Mouse (Mus musculus) intestine, postnatal 0 days (tissue): ENCODE measurements around the gene Nit2. TPM values are rescaled to one million over a fixed set of nuclear protein-coding genes. Genes with fewer than 3 reads are reported as not detected.
A peak's percentile ranks its signal among the peaks of the same experiment; 100 is the strongest.

Source experiments
- ATAC-seq: fragments of 200-750 bp; cut with Nextera tagmentation; 2 replicates; pipeline ENCODE4 v1.8.0; 2017; ENCODE audit warnings: mild to moderate bottlenecking, moderate TSS enrichment, moderate library complexity
- H3K27ac ChIP-seq: fragments of 300-500 bp; sonication (generic); 2 replicates; pipeline ENCODE4 v1.5.1; 2014; ENCODE audit warnings: mild to moderate bottlenecking, low read depth, low read length, moderate library complexity
- H3K27me3 ChIP-seq: fragments of 300-500 bp; sonication (generic); replicated peaks from 2 replicates; pipeline ENCODE4 v1.6.1; 2014; ENCODE audit warnings: low read length, mixed read lengths; ENCODE audit not compliant: control insufficient read depth, insufficient read depth
- H3K36me3 ChIP-seq: fragments of 300-500 bp; sonication (generic); 2 replicates; pipeline ENCODE4 v1.6.1; 2014; ENCODE audit warnings: mild to moderate bottlenecking, moderate library complexity; ENCODE audit not compliant: control insufficient read depth, insufficient read depth
- H3K4me1 ChIP-seq: fragments of 300-500 bp; sonication (generic); replicated peaks from 2 replicates; pipeline ENCODE4 v1.6.1; 2014; ENCODE audit warnings: antibody characterized with exemption, low read length, mixed read lengths; ENCODE audit not compliant: control insufficient read depth, insufficient read depth
- H3K4me2 ChIP-seq: fragments of 300-500 bp; sonication (generic); replicated peaks from 2 replicates; pipeline ENCODE4 v1.6.1; 2014; ENCODE audit warnings: low read depth, mild to moderate bottlenecking, moderate library complexity
- H3K4me3 ChIP-seq: fragments of 300-500 bp; sonication (generic); 2 replicates; pipeline ENCODE4 v1.5.1; 2014; ENCODE audit warnings: low read depth, low read length
- H3K9ac ChIP-seq: fragments of 300-500 bp; sonication (generic); 2 replicates; pipeline ENCODE4 v1.6.1; 2014; ENCODE audit warnings: mild to moderate bottlenecking, low read depth, low read length
- H3K9me3 ChIP-seq: fragments of 300-500 bp; sonication (generic); 2 replicates; pipeline ENCODE4 v1.6.1; 2016; ENCODE audit warnings: mixed run types; ENCODE audit not compliant: control insufficient read depth
- CTCF ChIP-seq: sonication (generic); IDR thresholded peaks from 2 replicates; pipeline ENCODE4 v1.5.1; 2016; ENCODE audit warnings: low read depth, mild to moderate bottlenecking, control low read depth, antibody characterized with exemption, moderate library complexity
- WGBS: fragments of 180-500 bp; shearing (Covaris S2); extraction: QIAGEN DNeasy Blood & Tissue Kit; methylation state at CpG from one replicate; pipeline ENCODE4 v1.1.7; 2014; 5-methylcytosine and 5-hydroxymethylcytosine counted together
- polyA plus RNA-seq: library from polyadenylated mRNA; unstranded; fragments of >200 nt; fragmentation: Nextera tagmentation; extraction: Ambion mirVana; gene quantifications from 2 replicates; pipeline ENCODE4 v1.2.1, GENCODE M21; 2015

Nit2 gene
- polyA plus RNA-seq, 1 experiment from 2014 or later, result 46.2 TPM

GRCm38 (mm10) chr16:57191214-57191613 is 24.1 kb upstream of the Nit2 start:
- H3K9ac ChIP-seq, result no peak overlapping the region
- no peaks in the 10 kb centered on the region for H3K4me1 ChIP-seq
- ATAC-seq, result no peak
- TF ChIP-seq CTCF, result no peak
- no peaks in the 10 kb centered on the region for H3K27me3 ChIP-seq
- H3K4me2 ChIP-seq, result no peak overlapping the region
- H3K36me3 ChIP-seq, result peaks cover 46% of the 10 kb centered on the region
- H3K9me3 ChIP-seq, result no peaks in the 10 kb centered on the region
- H3K27ac ChIP-seq, result no peak overlapping the region
- 94% methylated on average over 14 of the region's 14 CpGs for WGBS
- no peak overlapping the region for H3K4me3 ChIP-seq

DNA sequence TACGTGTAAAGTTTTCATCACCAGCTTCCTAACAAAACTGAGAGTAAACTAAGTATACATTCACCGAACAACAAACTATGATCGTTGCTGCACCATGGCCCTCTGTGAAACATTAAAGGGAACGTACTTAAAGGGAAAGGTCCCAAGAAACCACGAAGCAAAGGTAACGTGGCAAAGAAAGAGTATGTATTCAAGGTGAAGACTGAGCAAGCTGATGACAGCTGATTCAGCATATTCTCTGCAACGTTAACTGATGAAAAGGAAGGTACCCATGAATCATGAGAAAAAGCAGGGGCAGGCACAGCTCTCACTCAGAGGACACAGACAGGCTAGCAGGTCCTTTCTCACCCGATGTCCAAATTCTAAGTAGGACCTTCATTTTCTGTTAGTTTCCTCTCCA is 23.2 kb upstream of the Nit2 start:
- Histone ChIP-seq H3K36me3 (peaks cover 52% of the 10 kb centered on the region), H3K27me3 (no peaks in the 10 kb centered on the region), H3K27ac (no peak overlapping the region), H3K9me3 (no peaks in the 10 kb centered on the region), H3K4me2 (no peak overlapping the region), H3K9ac (no peak overlapping the region), H3K4me3 (no peak overlapping the region), H3K4me1 (no peaks in the 10 kb centered on the region)
- TF ChIP-seq CTCF, result no peak
- WGBS, result 89% methylated on average over 8 of the region's 8 CpGs
- no peak for ATAC-seq

GRCm38 (mm10) chr16:57189493-57189892 is 22.4 kb upstream of the Nit2 start:
- Histone ChIP-seq H3K4me2 (no peak overlapping the region), H3K27ac (no peak overlapping the region), H3K9me3 (no peaks in the 10 kb centered on the region), H3K27me3 (no peaks in the 10 kb centered on the region), H3K4me3 (no peak overlapping the region), H3K4me1 (no peaks in the 10 kb centered on the region), H3K36me3 (peaks cover 48% of the 10 kb centered on the region), H3K9ac (no peak overlapping the region)
- no peak for TF ChIP-seq CTCF
- WGBS, result 80% methylated on average over 2 of the region's 2 CpGs
- ATAC-seq, result no peak

- H3K4me1 ChIP-seq, result no peaks in the 10 kb centered on the region
- no peak overlapping the region for H3K4me2 ChIP-seq
- no peaks in the 10 kb centered on the region for H3K27me3 ChIP-seq
- WGBS, result 71% methylated on average over 4 of the region's 4 CpGs
- H3K4me3 ChIP-seq, result no peak overlapping the region
- H3K9ac ChIP-seq, result no peak overlapping the region
- H3K36me3 ChIP-seq, result peaks cover 67% of the 10 kb centered on the region
- TF ChIP-seq CTCF, result no peak
- no peak overlapping the region for H3K27ac ChIP-seq
- H3K9me3 ChIP-seq, result no peaks in the 10 kb centered on the region
- ATAC-seq, result peak; percentile 57; the same call in 1 of the 2 replicates
These were observed 19.5 kb upstream of the Nit2 start for GRCm38 (mm10) chr16:57186618-57187017.

DNA sequence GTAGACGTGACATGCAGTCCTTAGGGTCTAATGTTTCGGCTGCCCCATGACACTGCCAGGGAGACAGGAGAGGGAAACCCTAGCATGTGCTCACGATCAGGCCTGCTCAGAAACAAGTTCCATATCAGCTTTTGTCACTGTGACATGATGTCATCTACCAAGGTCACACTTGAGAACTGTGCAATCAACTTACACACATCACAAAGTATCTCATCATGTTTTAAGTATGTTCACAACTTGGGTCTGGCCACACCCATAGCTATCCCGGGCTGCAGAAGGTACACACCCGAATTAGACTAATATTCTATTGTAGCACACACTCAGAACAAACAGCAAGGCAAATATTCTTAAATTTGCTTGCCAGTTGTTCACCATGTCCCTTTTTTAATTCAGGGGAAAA is 14.9 kb upstream of the Nit2 start:
- no peaks in the 10 kb centered on the region for H3K27me3 ChIP-seq
- peaks cover 64% of the 10 kb centered on the region for H3K36me3 ChIP-seq
- ATAC-seq, result no peak
- H3K4me3 ChIP-seq, result no peak overlapping the region
- no peak overlapping the region for H3K27ac ChIP-seq
- no peak overlapping the region for H3K4me2 ChIP-seq
- 81% methylated on average over 5 of the region's 5 CpGs for WGBS
- no peaks in the 10 kb centered on the region for H3K4me1 ChIP-seq
- no peak for TF ChIP-seq CTCF
- H3K9me3 ChIP-seq, result no peaks in the 10 kb centered on the region
- H3K9ac ChIP-seq, result no peak overlapping the region

- no peaks in the 10 kb centered on the region for H3K9me3 ChIP-seq
These were observed 14.0 kb upstream of the Nit2 start for GRCm38 (mm10) chr16:57181180-57181579.

GRCm38 (mm10) chr16:57177664-57178063 is 10.5 kb upstream of the Nit2 start:
- no peak overlapping the region for H3K27ac ChIP-seq
- H3K4me1 ChIP-seq, result no peaks in the 10 kb centered on the region
- H3K27me3 ChIP-seq, result no peaks in the 10 kb centered on the region
- H3K4me2 ChIP-seq, result no peak overlapping the region
- no peak for ATAC-seq
- H3K36me3 ChIP-seq, result peaks cover 57% of the 10 kb centered on the region
- H3K9me3 ChIP-seq, result no peaks in the 10 kb centered on the region
- H3K9ac ChIP-seq, result no peak overlapping the region
- TF ChIP-seq CTCF, result no peak
- 86% methylated on average over 10 of the region's 10 CpGs for WGBS
- H3K4me3 ChIP-seq, result no peak overlapping the region

More at GRCm38 (mm10) chr16:57181180-57181579, 14.0 kb upstream of the Nit2 start:
- TF ChIP-seq CTCF, result no peak
- Histone ChIP-seq H3K9ac (no peak overlapping the region), H3K27ac (no peak overlapping the region), H3K4me3 (no peak overlapping the region), H3K4me1 (no peaks in the 10 kb centered on the region), H3K27me3 (no peaks in the 10 kb centered on the region), H3K36me3 (peaks cover 70% of the 10 kb centered on the region), H3K4me2 (no peak overlapping the region)
- 87% methylated on average over 11 of the region's 11 CpGs for WGBS
- no peak for ATAC-seq
